Mouse (Mus musculus) cerebellum, adult 18-20 months (tissue): Measurements from ENCODE around the gene Btrc.
"Not testable (repeated sequence)": the region's sequence is repeated elsewhere in the genome, so short reads cannot be mapped to it uniquely, and the experiment has no call there.

Experiments
- DNase-seq, 2 experiments: peaks; one replicate each; pipeline ENCODE4 v3.0.0; 2021

The Btrc gene

DNA sequence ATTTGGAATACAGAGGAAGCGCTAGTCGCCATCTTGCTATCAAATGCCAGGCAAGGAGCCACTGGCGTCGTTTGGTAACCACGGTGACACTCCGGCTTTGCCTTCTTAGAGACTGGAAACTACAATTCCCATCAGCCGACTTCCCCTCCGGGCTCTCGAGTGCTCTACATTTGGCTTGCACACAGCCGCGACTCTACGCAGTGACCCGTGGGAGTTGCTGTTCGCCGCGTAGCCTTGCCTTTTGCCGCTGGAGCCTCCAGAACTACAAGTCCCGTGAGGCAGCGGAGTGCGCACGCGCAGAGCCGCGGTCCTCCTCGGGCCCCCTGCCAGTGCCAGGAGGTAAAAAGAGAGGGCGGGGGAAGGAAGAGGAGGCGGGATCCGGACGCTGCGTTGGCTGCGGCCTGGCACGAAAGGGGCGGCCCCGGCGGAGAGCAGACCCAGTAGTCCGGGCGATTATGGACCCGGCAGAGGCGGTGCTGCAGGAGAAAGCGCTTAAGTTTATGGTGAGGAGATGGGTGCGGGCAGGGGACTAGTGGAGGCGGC, at the start of gene Btrc:
Gene Btrc, plus strand, starts transcription at position 351 of the 543 bp plus-strand sequence.
- peak; percentile 99 to 100 for DNase-seq

DNA sequence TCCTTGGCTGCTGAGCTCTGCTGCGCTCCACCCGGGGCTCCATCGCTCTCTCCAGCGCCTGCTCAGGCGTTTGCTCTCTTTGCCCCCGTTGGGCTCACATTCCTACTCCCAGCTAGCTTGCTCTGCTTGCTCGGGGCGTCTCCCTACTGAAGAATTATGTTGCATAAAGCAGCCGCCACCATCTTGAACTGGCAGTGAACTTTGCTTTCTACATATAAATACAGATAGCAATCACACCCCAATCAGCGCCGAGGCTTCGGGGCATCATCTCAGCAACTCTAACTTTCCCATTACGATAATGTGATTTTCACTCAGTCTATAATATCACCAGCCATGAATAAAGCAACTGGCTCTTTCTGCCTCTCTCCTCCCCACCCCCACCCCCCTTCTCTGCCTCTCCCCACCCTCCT, 46.1 kb upstream of the Btrc start:
- DNase-seq: no peak

DNA sequence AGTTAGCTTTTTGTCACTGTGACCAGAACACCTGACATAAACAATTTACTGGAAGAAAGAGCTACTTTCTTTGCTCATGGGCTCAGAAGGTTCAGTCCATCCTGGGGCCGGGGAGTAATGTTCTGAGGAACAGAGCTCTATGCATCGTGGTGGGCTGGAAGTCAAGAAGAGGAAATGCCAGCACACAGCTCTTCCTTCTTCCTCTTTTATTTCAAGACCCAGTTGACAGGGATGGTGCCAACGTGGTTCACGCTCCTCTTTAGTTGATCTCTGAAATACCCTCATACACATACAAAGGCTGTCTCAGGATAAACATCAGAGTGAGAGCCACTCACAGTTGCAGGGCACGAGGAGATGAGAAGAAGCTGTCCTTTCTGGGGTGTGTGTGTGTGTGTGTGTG, 42.5 kb upstream of the Btrc start:
- DNase-seq: no peak

DNA sequence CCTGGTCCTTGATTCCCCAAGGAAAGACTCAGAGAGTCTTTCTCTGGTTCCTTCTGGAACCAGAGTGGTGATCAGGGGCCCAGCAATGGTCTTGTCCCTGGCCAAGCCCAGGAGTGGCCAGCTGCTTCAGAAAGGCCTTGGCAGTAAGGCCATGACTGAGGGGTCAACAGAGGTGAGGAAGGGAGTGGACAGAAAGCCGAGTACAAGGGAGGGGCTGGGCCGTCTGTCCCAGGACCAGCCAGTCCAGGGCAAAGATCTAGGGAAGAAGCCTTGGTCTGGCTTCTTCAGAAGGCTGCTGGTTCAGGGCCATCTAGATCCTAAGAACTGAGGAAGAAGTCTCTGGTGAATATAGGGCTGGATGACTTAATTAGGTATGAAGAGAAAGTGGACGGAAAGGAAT, 34.5 kb upstream of the Btrc start:
- no peak for DNase-seq

DNA sequence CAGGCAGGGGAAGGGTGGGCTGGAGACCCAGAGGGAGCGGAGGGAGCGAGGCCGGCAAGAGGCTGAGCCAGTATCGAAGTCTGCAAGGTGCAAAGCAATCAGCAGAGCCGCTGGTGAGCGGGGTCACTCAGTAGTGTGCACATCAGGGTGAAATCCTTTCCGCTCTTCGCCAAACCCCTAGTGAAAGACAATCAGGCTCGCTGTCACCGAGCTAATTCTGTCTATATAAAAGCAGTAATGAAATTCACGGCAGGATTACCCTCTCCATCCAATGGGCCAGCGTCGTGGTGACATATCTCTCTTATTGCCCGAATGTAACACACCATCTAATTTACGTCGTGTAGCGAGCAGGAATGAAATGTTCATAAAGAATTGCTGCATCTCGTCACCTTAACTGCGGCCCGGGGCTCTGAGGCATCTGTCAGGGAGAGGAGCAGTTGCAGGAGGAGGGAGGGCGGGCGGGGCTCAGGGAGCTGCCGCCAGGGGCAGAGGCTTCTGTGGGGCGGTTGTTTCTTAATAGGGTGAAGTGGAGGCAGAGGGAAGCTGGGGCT, 33.7 kb upstream of the Btrc start:
- DNase-seq: no peak

DNA sequence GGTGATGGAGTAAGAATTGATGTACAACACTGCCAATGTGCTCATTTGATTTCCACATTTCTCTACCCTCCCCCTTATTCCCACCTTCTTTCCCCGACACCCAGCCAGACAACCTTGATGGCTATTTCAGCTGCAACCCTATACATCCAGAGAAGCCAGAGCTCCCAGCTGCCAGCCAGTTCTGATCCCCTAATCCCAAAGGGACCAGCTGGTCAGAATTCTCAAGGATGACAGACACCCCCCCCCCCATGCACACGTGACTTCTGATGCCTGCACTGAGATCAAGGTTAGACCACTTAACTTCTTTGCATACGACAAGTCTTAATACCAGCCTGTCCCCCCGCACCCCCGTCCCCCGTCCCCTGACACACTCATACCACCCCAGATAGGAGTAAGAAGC, 26.8 kb upstream of the Btrc start:
- DNase-seq: no peak

DNA sequence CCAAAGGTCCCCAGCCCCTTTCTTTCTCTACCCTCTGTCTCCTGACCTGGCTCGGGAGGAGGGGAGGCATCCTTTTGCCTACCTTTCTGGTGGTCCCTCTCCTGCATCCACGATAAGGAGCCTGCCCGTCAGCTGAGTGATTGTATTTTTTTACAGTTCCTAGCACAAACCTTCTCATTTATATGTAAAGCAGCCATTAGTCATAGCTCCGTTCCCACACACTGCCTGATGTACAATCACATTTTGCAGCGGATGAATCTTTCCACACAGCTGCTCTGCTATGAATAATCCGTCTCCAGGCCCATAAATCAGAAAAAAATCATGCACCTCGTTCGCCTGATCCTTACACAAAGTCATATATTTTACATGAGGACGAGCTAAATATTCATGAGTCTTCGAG, 25.4 kb upstream of the Btrc start:
- no peak for DNase-seq

DNA sequence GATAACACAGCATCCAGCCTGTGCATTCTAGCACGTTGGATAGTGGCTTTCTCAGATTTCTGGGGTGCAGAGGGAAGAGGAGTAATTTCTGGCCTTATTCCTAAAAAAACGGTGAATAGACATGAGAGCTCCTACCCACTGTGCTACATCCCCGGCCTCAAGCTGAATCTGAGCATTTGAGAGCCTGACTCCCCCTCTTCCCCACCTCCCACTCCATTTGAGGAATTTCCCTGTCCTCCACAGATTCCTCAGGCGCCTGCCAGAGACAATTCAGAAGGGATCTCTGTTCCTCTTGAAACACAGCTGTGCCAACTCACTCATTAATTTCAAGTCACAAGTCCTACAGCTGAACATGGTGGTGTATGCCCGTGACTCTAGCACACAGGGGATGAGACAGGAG, 19.6 kb upstream of the Btrc start:
- no peak for DNase-seq

DNA sequence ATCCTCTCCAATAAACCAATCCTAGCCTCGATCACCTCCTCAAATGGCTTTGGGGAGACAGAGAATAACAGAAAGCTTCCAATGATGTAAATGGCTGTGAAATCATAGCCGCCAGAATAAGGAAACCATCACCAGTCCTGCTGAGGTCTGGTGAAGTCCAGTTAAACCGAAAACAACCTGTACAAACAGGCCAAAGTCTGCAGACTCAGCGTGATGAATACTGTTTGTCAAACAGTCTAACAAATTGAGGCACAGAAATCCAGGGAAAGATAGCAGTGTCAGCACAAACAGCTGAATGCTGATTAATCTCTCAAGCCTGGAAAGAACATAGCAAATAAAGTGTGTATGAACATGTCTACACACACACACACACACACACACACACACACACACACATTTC, 15.3 kb upstream of the Btrc start:
- DNase-seq: no peak

DNA sequence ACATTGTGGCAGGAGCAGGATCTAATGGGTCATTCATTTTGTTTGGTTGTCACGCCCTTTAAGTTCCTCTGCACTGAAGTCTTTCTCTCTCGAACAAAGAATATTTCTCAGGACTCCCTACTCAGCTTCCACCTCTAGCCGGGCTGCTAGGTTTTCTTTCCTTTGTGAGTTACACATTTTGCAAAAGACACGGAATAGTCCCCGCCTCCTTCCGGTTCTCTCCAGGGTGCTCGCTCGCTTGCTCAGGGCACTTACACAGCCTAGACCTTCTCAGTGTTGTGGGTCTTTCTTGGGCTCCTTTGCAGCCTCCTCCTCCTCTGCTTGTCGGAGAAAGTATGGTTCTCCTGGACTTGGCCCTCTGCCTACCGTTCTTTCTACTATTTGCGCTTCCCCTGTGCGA, 13.1 kb upstream of the Btrc start:
- no peak for DNase-seq

DNA sequence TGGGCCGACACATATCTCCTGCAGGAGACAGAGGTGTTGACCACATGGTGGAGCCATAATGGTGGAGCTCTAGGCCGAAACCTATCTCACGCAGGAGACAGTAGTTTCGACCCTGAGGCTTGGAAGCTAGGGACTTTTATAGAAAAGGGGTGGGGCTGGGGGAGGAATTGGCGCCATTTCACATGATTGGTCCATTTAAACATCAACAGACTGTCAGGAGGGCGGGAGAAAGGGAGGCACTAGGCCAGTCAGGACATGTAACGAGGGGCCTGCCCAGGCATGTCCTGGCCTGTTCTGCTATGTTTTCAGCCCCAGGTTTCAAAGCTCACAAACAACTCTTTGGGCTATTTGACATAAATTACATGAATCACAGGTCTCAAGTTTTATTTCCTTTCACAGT, 10.8 kb upstream of the Btrc start:
- DNase-seq: not testable (repeated sequence)

DNA sequence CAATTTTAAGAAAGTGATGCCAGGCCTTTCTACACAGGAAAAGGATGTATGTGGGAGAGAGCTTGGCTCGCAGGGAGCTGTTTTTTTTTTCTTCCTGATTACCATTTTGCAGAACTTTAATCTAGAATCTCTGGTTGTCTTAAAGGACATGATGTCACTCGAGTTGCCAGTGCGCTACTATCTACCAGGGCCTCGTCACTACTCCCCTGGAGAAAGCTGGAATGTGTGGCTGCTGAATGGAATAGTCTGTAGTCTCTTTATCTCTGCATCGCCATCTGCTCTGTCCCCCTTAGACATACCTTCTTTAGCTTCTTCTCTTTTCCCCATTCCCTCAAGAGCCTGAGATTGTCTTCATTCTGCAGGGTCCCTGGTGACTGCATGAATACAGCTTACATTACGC, 7.9 kb upstream of the Btrc start:
- no peak for DNase-seq

DNA sequence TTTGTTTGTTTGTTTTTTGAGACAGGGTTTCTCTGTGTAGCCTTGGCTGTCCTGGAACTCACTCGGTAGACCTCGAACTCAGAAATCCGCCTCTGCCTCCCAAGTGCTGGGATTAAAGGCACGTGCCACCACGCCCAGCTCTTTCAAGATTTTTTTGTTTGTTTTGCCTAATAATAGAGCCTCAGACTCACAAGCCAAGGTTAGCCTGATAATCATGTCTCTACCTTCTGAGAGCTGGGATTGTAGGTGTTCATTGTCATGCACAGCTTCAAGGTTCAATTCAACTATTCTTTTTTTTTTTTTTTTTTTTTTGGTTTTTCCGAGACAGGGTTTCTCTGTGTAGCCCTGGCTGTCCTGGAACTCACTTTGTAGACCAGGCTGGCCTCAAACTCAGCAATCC, 6.7 kb upstream of the Btrc start:
- DNase-seq: not testable (repeated sequence)

DNA sequence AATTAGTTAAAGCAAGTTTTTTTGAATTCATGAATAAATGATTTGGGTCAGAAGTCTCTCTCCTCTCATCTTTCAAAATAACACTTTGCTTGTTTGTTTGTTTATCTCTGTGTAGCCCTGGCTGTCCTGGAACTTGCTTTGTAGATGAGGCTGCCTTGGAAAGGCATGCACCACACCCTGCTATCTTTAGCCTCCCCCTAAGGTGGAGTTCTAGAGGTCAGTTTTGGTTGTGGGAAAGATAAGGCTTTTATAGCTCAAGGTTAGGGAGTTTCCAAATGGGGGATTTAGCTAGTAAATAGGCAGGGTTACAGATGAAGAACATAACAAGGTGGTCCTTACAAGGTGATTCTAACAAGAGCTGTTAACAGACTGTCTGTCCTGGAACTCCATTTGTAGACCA, 3.0 kb upstream of the Btrc start:
- DNase-seq: no peak

DNA sequence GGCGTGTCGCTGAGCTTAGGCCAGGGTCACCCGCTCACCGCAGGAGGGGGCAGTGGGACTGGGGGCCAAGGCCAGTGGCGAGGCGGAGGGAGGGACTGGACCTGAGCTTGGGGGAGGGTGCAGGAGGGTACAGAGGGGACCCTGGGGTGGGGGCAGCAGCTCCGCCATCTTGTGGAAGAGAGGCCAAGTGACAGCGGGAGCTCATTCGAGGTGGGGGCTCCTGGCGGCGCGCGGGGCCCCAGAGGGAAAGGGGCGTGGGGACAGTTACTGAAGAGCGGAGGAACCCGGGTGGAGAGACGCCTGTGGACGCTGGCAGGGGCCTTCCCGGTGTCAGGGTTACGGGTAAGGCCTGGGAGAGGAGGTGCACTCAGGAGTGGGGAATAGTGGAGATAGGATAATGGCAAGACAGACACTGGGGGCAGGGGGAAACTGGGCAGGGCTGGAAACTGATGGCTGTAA, 428 bp downstream of the Btrc start:
- no peak for DNase-seq

DNA sequence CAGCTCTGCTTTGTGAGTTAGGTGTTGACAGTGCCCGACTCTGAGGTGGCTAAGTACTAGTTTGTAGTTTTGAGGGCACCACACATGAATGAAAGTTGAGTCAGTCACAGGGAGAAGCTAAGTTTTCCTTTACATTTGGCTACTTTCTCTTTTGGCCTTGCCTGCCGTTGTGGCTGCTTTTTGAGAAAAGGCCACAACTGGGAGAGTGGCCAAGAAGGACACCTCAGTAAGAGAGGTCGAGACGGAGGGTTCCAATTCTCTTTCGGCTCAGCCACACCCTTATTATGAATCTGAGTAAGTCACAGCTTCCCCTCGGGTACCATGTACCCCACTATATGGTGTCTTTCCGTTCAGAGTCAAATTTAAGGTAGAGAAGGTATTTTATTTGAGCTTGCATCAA, 3.1 kb downstream of the Btrc start:
- DNase-seq: no peak

DNA sequence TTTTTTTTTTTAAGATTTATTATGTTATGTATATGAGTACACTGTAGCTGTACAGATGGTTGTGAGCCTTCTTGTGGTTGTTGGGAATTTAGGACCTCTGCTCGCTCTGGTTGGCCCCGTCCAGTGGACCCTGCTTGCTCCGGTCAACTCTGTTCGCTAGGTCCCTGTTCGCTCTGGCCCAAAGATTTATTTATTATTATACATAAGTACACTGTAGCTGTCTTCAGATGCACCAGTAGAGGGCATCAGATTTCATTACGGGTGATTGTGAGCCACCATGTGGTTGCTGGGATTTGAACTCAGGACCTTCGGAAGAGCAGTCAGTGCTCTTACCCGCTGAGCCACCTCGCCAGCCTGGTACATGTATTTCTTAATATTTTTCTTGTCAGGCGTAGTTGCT, 21.3 kb downstream of the Btrc start:
- not testable (repeated sequence) for DNase-seq

DNA sequence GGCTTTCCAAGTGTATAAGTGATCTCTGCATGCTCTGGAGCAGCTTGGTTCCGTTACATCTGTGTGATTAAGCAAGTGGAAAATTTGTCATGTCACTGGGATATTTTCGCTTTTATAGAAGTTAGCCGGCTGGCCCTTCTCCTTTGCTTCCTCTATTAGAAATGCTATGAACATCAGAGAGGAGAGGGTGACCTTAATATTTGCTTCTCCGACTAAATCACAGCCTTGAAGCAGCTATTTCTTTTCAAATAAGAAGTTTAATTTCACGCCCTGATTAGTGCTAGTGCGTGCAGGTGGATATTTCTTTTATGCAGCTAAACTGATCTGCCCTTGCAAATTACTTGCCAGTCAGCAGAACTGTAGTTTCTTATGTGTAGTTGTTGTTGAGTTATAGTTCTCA, 25.0 kb downstream of the Btrc start:
- no peak for DNase-seq

DNA sequence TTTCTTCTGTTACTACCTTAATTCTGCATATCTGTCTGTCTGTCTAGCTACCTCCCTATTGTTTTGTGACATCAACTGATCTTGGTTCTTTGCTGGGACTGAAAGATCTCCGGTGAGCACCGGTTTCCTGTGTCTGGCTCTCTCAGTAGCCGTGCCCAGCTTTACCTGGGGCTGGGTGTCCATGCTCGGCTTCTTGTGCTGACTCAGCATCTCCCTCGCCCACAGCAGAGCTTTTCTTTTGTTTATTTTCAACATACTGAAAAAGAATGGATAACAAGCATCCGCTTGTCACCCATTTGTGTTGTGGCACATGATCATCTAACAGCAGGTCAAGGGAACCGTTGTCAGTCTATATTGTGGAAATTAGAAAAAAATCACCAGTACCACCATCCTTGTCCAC, 30.5 kb downstream of the Btrc start:
- no peak for DNase-seq

DNA sequence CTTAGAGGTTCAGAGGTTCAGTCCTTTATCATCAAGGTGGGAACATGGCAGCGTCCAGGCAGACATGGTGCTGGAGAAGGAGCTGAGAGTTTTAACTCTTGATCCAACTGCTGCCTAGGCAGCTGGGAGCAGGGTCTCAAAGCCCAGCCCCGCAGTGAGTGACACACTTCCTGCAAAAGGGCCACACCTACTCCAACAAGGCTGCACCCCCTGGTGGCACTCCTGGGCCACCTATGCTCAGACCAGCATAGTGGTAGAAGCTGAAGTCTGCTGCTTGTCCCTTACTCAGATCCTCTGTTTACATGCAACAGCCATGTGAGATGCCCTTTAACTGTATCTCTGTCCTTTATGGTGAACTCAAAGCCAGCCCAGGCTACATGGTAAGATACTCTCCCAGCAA, 47.5 kb downstream of the Btrc start:
- no peak for DNase-seq

DNA sequence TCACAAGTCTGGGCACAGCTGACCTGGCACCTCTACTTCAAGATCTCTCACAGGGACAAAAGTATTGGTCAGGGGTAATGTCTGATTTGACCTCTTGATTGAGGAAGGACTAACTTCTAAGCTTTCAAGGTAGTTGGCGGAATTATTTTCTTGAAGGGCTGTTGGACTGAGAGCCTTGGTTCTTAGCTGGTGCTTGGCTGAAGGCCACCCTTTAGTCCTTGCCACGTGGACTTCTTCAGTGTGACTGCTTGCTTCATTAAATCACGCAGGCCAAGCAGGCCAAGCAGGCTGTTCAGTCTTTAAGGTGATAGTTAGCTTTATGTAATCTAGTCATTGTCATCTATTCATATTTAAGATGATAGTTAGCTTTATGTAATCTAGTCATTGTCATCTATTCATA, 49.2 kb downstream of the Btrc start:
- DNase-seq: no peak

DNA sequence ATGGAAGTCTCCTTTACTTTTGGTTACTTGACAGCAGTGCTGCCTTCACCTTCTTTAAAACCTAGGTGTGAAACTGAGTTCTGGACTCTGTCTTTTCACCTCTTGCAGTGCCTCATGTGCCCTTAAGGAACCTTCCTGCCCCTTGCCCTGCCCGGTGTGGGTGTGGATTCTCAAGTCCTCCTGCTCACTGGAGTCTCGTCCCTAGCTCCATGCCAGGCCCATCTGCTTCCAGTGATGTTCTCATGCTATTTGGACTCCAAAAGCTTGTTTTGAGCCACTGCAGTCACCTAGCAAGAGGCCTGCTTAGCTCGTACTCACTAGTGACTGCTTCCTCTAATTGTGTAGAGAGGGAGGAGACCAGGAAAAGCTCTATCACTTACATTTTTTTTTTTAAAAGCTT, 50.4 kb downstream of the Btrc start:
- peak; percentile 33 to 51 for DNase-seq

DNA sequence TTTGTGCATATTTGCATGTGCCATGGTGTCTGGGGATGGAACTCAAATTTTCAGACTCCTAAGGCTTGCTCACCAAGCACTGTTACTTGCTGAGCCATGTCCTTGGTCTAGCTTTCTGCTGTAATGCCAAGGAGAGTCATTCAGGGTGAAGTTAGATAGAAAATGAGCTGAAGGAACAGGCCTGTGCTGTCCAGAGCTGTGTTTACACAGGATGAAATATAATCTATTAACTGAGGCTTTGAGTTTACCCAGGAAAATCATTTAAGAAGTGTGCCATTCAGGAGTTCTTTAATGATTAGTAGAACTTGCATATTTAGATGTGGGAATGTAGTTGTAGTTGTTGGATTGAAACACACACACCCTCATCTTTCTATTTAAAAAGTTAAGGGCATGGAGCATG, 54.1 kb downstream of the Btrc start:
- DNase-seq: no peak

DNA sequence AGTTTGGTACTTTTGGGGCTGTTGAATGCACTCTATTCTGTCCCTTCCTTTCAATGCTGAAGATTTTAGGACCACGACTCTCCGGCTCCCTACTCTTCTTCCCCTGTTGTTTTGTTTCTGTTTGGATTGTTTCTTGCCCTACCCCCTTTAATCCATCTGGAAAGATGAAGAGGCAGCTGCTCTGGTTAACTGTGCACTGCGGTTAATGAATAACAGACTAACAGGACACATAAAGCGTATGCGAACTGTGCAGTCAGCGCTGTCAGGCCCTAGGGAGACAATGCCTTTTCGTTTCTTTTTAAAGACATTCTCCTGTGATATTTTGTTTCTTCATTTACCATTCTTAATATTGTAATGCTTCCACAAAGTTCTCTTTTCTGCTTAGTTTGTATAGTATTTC, 58.7 kb downstream of the Btrc start:
- DNase-seq: no peak

DNA sequence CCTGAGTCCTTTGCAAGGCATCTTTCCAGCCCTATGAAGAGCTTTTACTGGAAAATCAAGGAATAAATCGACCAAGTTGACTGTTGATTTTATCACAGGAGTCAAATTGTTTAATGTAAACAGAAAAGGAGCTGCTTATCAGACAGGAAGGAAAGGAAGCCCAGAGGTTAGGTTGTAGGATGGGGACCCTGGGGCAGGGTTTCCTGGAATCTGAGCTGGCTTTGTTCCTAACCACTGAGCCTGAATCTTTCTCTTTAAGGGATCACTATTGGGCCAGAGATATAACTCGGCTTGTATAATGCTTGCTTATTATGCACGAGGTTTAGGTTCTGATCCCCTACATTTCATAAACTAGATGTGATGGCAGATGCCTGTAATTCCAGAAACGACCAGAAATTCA, 64.6 kb downstream of the Btrc start:
- DNase-seq: no peak
